Mouse (Mus musculus) heart, adult 11 months (tissue): ENCODE measurements around the gene Vars2.

ENCODE experiments used
- DNase-seq: peaks from one replicate; pipeline ENCODE4 v3.0.0; 2022

Vars2 gene

DNA sequence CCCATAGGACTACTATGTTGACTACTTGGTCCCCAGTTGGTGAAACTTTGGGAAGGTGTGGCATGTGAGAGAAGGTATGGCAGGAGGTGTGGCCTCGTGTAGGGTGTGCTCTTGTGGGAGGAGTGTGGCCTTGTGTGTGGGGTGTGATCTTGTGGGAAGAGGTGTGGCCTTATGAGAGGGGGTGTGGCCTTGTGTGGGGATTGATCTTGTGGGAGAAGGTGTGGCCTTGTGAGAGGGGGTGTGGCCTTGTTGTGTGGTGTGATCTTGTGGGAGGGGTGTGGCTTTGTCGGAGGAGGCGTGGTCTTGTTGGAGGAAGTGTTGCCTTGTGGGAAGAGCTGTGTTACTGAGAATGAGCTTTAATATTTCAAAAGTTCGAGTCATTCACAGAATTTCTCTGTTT is 50.3 kb downstream of the Vars2 start:
- no peak for DNase-seq
